Mouse (Mus musculus) gastrocnemius, postnatal 10 days (tissue): ENCODE results near the gene Angptl7. TPM values are rescaled to one million over a fixed set of nuclear protein-coding genes. Genes with fewer than 3 reads are reported as not detected.

ENCODE experiments used
- DNase-seq: peaks from one replicate; pipeline ENCODE4 v3.0.0; 2021; ENCODE audit warnings: mixed read lengths
- total RNA-seq, 2 experiments: library from RNA; stranded (reverse); gene quantifications; 2 replicates each; pipeline ENCODE4 v1.2.3; 2021

The Angptl7 gene
- total RNA-seq, 2 experiments from 2014 or later: 3.8 to 24.4 TPM

DNA sequence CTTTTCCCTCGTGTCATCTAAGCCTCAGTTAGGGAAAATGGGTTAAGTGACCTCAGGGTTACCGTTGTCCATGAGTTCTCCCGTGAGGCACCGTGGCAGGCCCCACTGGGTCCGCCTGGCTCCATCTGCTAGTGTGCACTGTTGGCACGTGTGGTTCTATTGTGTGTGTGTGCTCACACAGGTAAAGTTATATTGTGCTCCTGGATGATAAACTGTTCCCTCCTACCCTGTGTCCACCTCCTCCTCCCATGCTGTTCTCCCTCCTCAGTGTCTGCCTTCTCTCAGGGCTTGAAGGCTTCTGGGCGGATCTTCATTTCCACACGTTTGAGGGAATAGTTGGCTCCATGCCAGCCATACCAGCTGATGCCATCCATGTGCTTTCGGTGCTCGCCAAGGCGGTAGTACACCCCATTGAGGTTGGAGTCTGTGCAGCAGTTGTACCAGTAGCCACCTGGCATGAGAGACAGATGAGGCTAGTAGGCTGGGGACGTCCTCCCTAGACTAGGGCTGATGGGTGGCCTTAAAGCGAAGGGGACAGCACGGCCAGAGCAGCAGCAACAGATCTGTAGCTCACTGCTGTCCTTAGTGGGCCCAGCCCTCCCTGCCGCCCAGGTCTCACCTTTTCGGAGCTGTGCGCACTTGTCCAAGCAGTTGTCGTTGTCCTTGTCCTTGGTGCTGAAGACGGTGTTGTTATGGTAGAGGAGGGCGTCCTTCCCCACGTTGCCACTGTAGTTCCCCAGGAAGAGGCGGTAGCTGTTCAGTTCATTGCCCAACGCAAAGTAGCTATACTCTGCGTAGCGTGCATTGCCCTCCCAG lies 4.2 kb downstream of the Angptl7 start:
- no peak for DNase-seq

GRCm38 (mm10) chr4:148495160-148495559 lies 5.1 kb downstream of the Angptl7 start:
- no peak for DNase-seq

GRCm38 (mm10) chr4:148491448-148491847 lies 8.8 kb downstream of the Angptl7 start:
- DNase-seq: no peak

DNA sequence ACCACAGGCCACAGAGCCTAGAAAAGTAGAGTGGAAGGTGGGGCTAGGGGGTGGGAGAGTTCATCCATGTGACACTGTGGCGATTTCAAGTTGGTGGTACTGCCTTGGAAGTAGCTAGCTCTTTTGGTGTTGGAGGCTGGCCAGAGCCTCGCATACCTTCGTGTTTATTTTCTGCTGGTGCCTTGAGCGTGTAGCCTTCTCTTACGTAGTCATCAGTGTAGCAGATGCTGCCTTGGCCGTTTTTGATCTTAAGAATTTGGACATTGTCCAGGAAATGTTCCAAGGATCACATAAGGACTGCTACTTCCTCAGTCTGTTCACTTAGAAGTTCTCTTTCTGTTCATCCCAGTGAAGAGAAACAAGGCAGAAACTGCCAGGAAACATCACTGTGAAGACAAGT lies 9.8 kb downstream of the Angptl7 start:
- no peak for DNase-seq

DNA sequence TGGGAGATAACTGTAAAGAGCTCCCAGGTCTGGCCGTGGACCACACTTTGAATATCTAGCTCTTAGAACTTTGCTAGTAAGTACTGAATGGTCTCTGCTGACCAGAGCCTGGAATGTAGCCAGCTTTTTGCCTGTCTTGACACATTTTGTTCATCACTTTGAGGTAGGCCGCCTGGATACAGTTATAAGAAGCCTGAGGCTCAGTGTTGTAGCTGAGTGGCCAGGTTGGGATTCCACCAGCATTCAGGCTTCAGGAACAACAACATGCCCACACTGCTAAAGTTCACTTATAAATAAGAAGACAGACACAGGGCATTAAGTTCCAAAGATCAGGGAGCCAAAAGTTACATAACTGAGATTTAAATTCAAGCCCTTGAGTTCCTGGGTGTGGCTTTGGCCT lies 12.4 kb downstream of the Angptl7 start:
- DNase-seq: no peak

DNA sequence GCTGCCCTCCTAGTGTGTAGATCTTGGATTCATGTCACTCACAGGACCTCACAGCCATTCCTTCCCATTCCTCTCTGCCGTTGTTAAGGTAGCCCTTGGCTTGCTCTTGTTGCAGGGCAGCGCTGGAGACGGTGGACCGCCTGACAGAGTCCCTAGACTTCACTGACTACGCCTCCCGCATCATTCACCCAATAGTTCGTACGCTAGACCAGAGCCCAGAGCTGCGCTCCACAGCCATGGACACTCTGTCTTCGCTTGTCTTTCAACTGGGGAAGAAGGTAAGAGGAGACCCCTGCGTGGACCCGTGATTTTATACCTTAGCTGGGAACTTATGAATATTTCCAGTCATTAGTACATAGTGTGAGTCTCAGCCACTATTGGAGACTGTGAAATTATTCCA lies 15.7 kb downstream of the Angptl7 start:
- DNase-seq: no peak

DNA sequence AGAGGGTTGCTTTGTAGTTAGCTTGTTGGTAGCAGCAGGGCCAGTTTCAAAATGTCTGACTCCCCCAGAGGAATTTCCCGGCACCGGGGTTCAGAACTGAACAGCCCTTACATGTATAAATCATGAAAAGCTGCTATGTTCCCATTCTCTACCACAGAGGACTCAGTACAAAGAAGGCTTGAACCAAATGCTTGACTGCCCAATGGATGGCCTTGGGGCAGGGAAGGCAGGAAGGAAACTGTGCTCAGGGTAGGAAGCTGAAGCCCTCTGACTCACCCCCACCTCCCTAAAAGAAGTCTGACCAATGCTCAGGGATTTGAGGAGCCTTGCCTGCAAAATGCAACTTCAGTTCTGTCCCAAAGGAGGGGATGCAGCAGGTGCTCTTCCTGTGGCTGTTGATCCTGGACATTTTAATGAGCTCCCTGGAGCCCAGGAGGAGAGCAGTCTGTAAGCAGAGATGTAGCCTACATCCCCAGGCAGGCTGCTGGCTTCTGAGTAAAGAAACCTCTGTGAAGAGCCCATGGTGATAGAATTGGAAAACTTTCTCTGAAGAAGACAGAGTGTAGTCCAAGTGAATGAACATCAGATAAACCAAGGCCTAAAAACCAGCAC lies 18.6 kb downstream of the Angptl7 start:
- no peak for DNase-seq

- DNase-seq: no peak
Measured at GRCm38 (mm10) chr4:148480245-148480644, 20.0 kb downstream of the Angptl7 start.

DNA sequence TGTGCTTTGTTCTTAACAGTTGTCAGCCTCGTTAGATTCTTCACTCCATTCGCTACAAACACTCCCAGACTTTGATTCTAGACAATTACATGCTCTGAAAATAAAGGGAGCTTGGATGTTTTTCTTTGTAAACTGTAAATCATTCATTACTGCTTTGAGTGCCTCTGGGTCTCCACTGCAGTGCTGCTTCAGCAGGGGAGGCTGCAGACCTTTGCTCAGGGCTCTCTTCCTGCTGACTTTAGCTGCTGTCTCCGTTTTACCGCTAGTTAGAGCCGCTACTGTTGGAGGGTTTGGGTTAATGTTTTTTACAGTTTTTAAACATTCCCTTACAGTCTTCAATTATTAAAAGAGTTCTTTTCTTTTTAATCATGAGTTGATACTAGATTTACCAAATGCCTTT lies 26.8 kb downstream of the Angptl7 start:
- no peak for DNase-seq

GRCm38 (mm10) chr4:148472436-148473174 lies 27.7 kb downstream of the Angptl7 start:
- DNase-seq: no peak

DNA sequence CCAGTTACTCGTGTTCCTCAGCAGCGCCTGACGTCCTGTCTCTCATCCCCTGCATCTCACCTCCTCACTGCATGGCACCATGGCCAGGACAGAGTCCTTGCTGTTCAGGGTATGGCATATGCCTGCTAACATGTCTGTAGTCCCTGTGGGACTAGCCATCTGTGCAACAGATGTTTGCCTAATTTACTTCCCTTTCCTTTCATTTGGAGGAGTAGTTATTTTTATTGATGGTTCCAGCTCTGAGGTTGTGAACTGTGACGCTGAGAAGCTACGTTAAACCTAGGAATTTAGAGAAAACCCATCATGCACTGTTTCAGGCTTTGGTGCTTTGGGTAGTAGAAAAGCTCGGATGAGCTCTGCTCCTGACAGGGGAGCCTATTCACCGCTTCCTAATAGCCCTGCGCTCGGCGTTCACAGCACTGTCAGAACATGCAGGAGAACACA lies 28.9 kb downstream of the Angptl7 start:
- DNase-seq: no peak

DNA sequence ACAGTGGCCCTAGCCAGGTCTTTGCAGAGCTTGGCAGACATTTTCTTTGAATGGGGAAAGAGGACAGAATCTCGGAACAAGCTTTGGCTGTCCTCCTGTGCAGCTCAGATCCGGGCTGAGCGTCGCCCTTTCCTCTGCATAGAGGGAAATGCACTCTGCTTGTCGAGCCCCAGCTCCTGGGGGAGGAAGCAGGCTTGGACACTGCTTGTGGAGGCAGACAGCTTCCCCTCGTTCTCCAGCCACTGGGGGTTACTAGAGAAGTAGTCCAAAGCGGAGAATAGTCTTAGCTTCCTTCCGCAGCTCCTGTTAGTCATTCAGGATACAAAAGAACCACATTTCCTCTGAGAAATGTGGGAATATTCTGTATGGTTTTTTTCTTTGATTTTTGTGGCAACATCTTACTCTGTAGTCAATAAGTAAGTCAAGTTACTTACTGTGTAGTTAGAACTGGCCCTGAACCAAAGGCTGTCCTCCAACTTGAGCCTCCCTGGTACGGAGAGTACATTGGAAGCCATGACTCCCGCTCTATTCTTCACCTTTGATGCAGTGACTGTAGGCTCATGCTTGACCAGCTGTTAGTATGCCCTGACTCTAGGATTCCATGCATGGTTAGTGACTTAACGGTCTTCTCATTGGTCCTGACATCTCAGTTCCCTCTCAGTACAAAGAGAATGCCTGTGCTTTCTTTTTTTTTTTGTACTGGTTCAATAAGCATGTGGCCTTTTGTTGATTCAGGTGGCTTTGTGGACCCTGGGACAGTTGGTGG lies 30.6 kb downstream of the Angptl7 start:
- DNase-seq: no peak

- no peak for DNase-seq
Measured at GRCm38 (mm10) chr4:148468396-148468795, 31.9 kb downstream of the Angptl7 start.

GRCm38 (mm10) chr4:148466511-148467079 lies 33.7 kb downstream of the Angptl7 start:
- DNase-seq: no peak

- DNase-seq: no peak
Measured at GRCm38 (mm10) chr4:148464869-148465268, 35.4 kb downstream of the Angptl7 start.

- DNase-seq: no peak
Measured at GRCm38 (mm10) chr4:148464301-148464700, 36.0 kb downstream of the Angptl7 start.

GRCm38 (mm10) chr4:148463208-148463960 lies 36.9 kb downstream of the Angptl7 start:
- DNase-seq: no peak

DNA sequence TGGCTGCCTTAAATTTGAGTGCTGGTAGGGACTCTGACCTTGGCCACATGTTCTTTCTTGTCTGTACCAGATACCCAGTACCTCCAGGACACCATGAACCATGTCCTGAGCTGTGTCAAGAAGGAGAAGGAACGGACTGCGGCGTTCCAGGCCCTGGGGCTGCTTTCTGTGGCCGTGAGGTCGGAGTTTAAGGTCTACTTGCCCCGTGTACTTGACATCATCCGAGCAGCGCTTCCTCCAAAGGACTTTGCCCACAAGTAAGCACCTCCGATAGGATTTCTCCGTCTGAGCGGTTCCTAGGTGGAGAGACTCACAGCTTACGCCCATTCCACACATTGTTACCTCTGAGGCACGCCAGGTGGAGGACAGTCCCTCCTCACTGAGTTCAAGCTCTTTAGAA lies 37.5 kb downstream of the Angptl7 start:
- DNase-seq: no peak

DNA sequence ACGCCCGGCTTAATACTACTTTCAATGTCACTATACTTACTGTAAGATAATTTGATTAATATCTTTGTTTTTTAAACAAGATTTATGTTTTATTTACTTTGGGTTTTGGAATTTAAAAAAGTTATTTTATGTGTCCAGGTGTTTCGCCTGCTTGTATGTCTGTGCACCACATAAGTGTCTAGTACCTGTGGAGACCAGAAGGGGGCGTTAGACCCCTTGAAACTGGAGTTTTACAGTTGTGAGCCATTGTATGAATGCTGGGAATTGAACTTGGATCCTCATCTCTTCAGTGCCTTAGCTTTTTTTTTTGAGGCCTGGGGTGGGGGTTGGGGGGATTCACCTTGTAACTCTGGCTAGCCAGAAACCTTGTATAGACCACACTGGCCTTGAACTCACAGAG lies 38.5 kb downstream of the Angptl7 start:
- no peak for DNase-seq

DNA sequence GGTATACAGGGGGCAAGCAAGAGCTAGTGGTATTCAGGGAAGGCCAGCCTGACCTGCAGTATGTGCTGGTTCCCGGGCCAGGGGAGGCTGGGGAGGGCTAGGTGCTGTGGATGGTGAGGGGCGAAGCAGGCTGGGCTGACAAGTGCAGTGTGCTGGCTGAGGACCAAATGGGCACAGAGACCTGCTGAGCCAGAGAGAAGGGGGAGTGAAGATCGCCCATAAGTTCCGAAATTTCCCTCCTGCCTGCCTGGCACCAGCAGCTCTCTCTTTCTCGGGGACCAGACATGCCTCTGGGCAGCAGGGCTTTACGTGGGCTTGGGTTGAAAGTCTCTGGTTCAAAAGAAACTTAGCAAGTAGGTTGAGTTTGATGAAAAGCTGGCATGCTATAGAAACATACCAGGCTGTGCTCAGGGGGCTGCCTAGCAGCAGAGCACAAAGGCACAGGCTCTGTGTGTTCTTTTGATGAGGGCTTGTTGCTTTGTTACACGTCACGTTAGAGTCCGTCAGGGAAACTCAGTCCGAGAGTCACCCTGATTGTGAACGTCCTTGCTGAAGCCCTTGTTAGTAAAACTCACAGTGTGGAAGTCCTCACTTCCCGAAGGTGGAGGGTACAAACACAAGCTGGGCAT lies 39.5 kb downstream of the Angptl7 start:
- no peak for DNase-seq
